Mouse (Mus musculus) liver, adult (tissue): ENCODE data around the gene Cfap300.

Experiments
- GATA4 ChIP-seq: IDR thresholded peaks from 2 replicates; pipeline ENCODE4 v1.6.1; 2014; ENCODE audit warnings: mild to moderate bottlenecking, low read length; ENCODE audit not compliant: insufficient replicate concordance

The Cfap300 gene

GRCm38 (mm10) chr9:8042338-8043043, at the start of gene Cfap300:
Gene Cfap300, minus strand, starts transcription at chr9:8042823.
- TF ChIP-seq GATA4: no peak

- no peak for TF ChIP-seq GATA4
Observed at GRCm38 (mm10) chr9:8078882-8079281, 36.3 kb upstream of the Cfap300 start.

- TF ChIP-seq GATA4: no peak
Observed at GRCm38 (mm10) chr9:8074345-8074744, 31.7 kb upstream of the Cfap300 start.

- TF ChIP-seq GATA4: no peak
Observed at GRCm38 (mm10) chr9:8073203-8073755, 30.7 kb upstream of the Cfap300 start.

DNA sequence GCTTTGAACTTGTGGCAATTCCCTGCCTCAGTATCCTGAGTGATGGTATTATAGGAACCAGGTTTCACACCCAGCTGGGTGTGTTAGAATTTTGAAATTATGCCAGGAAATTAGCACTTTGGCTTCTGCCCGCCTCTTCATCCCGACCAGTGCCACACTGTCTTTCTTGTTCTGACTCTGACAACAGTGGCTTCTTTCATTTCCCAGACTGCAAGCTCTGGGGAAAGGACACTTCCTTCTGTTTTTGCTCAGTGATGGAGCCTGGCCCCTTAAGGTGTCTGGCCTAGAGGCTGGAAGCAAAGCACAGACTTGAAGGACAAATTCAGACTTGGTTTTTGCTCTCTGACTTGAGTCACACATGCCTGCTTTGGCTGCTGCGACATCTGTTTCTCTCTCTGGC, 17.0 kb upstream of the Cfap300 start:
- no peak for TF ChIP-seq GATA4

GRCm38 (mm10) chr9:8054831-8055230, 12.2 kb upstream of the Cfap300 start:
- no peak for TF ChIP-seq GATA4

- TF ChIP-seq GATA4: no peak
Observed at GRCm38 (mm10) chr9:8043044-8043387, 393 bp upstream of the Cfap300 start.

GRCm38 (mm10) chr9:8035546-8035945, 7.1 kb downstream of the Cfap300 start:
- no peak for TF ChIP-seq GATA4

DNA sequence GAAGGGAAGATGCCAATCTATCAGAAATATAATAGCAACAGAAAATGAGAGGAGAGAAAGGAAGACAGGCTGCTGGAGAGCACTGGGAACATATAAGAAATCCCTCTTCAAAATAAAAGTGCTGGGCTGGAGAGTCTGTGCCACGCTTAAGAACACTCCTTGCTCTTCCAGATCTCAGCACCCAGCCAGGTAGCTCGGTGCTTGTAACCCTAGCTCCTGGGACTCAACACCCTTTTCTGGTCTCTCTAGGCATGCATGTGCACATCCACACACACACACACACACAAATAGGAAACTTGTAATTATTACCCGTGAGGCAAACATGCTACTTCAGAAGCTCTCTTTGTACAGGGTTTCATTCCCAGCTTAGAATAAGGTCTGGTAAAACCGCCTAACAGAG, 7.5 kb downstream of the Cfap300 start:
- no peak for TF ChIP-seq GATA4

DNA sequence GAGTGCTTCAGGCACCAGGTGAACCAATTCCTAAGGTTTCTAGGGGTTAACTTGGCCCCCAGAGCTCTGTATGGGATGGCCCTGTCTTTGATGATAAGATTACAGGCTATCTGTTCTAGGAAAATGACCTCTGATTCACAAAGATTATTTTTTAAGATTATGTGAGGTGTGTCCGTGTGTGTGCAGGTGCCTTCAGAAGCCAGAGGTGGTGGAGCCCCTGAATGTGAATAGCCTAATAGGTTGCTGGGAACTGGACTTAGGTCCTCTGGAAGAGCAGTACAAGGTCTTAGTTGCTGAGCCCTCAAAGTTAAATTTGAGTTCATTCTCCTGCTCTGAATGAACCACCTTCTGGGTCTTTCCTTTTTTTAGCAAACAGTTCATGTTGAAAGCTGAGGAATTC, 8.5 kb downstream of the Cfap300 start:
- no peak for TF ChIP-seq GATA4

DNA sequence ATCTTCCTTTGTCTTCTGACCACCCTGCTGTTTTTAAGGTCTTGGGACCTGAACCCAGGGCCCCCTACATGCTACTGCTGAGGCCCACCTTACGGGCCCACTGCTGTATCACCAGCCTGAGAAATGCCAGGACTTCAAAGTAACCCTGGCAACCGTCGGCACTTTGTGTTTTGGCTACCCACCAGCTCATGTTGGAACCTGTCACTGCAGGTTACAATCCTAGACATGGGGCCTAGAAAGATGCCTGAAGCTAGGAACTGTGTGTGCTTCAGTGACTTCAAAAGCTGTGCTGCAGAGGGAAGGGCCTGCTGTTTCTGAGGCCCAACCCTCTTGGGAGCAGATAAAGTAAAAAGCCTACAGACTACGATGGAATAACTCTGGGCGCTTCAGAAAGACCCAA, 9.8 kb downstream of the Cfap300 start:
- TF ChIP-seq GATA4: no peak

GRCm38 (mm10) chr9:8018609-8019008, 24.0 kb downstream of the Cfap300 start:
- no peak for TF ChIP-seq GATA4

DNA sequence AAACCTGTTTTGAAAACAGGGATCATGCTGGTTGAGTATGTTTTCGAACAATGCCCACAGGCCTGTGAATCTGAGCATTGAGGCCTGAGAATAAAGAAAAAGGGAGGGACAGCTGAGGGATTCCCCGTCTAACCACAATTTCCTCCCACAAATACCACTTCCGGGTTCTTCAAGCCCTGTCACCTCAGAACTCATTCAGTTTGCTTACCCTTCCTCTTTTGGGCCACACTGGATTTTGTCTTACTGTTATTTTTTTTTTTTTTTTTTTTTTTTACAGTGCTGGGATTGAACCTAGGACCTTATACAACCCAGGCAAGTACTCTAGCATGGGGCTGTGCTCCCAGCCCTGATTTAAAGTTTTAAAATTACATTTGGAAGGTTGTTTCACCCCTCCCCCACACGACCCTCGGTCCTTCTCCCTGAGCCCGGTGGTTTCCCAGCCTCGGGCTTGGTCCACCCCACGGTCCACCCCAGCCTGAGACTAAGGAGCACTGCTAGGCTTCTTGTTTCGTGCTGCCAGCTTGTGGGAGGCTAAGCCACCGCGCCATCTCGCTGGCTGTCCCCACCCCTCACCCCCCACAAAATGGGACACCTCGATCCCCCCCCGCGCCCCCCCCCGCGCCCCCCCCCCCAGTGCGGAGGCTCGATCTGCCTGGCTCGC, 25.2 kb downstream of the Cfap300 start:
- no peak for TF ChIP-seq GATA4

DNA sequence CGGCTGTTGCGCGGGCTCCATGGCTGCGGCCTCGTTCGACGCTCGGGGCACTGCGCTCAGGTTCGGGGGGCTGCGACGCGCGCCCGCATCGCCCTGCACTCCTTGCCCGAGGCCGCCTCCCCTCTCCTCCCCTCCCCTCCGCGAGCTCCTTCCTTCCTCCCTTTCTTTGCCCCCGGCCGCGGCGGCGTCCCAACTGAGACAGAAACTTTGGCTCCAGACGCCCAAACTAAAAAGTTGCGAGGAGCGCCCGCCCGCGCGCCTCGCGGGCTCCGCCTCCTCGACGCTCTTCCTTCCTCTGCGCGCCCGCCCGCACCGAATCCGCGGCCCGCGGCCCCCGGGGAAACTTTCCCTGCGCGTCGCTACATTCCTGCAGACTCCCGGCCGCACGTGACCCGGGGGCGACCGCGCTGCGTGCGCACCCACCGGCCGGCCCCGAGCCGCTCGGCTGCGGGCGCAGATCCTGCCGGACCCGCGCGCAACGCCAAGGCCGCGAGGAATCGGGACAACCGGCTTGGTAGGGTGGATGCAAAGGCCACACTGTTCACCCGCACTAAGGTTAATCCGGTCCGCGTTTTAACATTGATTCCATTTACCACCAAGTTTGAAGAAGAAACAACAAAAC, 38.1 kb downstream of the Cfap300 start, which contains the start of gene Yap1:
Gene Yap1 (minus strand): TSS at position 227 of the 622 bp plus-strand sequence.
- peak; percentile 31; the same call in 1 of the 2 replicates for TF ChIP-seq GATA4

DNA sequence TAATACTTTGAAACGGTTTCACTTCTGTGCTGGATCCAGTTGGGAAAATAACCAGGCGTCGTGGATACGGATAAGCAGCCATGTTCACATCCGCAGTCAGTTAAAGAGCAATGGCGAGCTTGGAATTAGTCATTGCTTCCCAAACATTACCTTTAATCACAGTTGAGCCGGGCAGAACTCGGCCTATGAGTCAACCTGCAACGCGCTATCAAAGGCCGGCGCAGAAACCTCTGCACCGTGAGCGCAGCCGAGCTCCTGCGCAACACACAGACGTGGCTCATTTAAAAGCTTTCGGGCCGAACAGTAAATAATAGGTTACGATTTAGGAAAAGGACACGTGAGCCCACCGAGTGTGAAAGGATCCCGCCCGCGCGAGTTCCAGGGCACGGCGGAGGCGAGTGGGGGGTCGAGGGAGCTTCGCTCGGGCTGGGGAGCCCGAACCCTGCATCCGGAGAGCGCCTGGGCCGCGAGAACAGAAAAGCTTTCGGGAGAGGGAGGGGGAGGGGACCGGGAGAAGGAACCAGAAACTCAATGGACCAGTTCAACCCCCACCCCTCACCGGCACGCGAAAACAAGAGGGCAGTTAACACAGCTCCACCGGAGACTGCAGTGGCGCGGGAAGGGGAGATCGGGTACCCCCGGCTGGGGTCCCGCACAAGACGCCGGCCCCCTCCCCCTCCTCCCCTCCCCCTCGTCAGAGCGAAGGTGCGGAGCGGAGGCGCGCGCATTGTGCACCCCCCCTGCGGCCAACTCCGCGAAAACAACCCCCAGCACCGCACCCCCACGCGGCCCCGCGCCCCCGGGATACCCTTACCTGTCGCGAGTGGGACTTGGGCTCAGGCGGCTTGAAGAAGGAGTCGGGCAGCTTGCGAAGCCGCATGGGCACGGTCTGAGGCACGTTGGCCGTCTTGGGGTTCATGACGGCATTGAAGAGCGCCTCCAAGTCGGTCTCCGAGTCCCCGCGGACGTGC, 39.0 kb downstream of the Cfap300 start:
- peak; percentile 77; the same call in 1 of the 2 replicates for TF ChIP-seq GATA4
